Mouse (Mus musculus): ENCODE data around the gene Arhgap27.

DNA sequence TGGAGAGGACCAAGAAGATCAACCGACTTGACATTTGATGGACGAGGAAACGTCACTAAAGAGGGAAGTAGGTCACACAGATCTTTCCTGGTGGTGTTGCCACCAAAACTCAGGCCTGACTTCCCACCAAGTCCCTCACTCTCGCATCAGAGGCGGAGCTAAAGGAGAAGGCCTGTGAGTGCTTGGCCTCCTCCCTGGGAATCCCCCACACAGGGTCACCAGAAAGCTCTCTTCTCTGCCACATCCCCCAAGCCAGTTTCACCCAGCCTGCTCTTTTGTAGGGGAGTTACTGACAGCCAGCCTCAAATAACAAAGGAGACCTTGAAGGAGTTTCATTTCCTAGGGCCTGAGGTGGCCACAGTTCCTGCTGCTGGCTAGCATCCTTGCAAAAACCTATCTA is 48.1 kb downstream of the Arhgap27 start:
- TF ChIP-seq EP300 (IDR thresholded peaks at IDR 0.05; ENCODE audit: low read depth in 1 of 2, low read length in 2 of 2): no peak
- no peak for TF ChIP-seq JUND (IDR thresholded peaks at IDR 0.05; ENCODE audit: low read depth, low read length)
- TF ChIP-seq CTCF (IDR thresholded peaks at IDR 0.05 in 2 of 3, conservative IDR thresholded peaks at IDR 0.05 in 1 of 3; ENCODE audit: control insufficient read depth in 1 of 3, insufficient read depth in 1 of 3, low read depth in 2 of 3, low read length in 3 of 3, poor library complexity in 1 of 3, severe bottlenecking in 1 of 3): no peak
- TF ChIP-seq MAX (IDR thresholded peaks at IDR 0.05; ENCODE audit: low read length): no peak
- no peak for TF ChIP-seq NELFE (IDR thresholded peaks at IDR 0.05; ENCODE audit: low read depth, low read length)
- TF ChIP-seq MAFK (IDR thresholded peaks at IDR 0.05; ENCODE audit: borderline replicate concordance, low read depth, low read length): no peak
- no peak for TF ChIP-seq BHLHE40 (IDR thresholded peaks at IDR 0.05; ENCODE audit: borderline replicate concordance, low read depth, low read length)
- TF ChIP-seq POLR2A (IDR thresholded peaks at IDR 0.05; ENCODE audit: control insufficient read depth in 1 of 2, insufficient read depth in 1 of 2, low read depth in 1 of 2, low read length in 2 of 2, poor library complexity in 1 of 2): no peak
- TF ChIP-seq ZMIZ1 (IDR thresholded peaks at IDR 0.05; ENCODE audit: low read depth, low read length): no peak

Measured in MEL (cell line).